Mouse (Mus musculus) thymus, postnatal 36 days (tissue): ENCODE measurements around the gene Gm12248.

Experiments used
- DNase-seq, 2 experiments: peaks; one replicate each; pipeline ENCODE4 v3.0.0; 2022; ENCODE audit warnings: mixed read lengths in 2 of 2

Gm12248 gene

GRCm38 (mm10) chr11:58028981-58029380 is 64.0 kb downstream of the Gm12248 start:
- DNase-seq = no peak

DNA sequence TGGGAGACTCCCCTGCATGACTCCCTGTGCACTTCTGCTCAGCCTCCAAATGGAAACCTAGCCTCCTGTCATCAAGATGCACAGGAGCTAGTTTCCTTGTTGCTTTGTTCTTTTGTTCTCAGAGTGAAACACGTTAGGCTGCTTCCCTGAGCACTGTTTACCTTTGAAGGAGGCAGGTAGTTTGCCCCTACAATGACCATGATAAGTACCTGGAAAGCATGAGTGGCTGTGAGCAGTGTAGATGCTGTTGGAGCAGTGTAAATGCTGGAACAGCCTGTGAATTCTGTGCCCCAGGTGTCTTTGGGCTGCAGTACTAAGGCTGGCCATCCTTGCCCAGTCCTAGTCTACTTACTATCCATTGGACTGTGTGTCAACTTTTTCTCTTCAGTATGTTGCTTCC is 66.1 kb downstream of the Gm12248 start:
- DNase-seq = no peak

GRCm38 (mm10) chr11:58026337-58026736 is 66.6 kb downstream of the Gm12248 start:
- DNase-seq = no peak

GRCm38 (mm10) chr11:58025881-58026280 is 67.1 kb downstream of the Gm12248 start:
- no peak for DNase-seq

DNA sequence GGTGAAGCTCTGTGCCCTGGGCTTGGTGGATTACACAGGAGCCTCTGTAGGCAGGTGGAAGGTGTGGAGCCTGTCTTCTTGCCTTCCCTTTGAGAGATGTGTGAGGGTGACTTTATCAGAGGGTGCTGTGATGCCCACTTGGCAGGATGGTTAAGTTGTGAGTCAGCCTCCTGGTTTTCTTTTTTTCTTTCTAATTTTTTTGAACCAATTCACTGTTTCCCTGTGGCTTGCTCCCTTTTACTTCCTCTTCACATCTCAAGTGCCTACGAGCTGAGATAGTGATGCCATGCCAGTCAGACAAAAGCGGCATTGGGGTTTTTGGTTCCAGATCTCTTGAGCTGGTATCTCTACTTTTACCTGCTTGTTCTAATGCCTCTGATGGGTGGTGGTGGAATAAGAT is 68.3 kb downstream of the Gm12248 start:
- no peak for DNase-seq

- no peak for DNase-seq
Observed at GRCm38 (mm10) chr11:58024271-58024670, 68.7 kb downstream of the Gm12248 start.

DNA sequence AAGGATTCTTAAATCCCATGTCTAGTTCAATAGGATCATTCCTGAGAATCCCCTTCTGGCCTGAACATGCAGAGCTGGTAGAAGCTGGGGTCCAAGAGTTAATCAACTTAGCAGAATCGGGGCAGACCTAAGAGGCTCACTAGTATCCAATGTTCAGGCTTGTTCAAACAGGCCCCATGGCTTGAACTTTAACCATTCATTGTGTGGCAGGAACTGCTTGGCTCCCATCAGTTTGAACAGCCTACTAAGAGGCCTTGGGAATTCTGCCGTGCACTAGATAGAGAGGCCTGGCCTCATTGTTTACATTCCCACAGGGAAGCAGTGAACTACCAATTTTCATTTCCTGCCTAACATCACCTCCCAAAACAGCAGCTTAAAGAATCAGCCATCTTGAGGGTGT is 71.3 kb downstream of the Gm12248 start:
- no peak for DNase-seq

DNA sequence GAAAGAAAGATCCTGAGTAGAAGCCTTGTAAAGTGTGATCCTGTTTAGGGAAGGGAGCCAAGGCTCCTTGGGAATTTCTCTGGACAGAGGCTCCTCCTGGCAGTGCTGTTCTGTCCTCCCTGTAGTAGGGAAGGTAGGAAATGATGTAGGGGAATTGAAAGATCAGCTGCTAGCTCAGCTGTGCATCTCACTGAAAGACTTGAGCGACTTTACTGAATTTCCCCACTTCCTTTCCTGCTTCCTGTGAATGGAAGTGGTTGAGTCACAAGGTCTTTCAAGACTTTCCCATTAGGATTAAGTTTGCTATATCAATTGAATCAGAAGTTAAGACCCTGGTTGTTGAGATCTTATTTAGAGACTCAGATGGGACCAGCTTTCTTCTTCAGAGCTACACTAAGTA is 71.8 kb downstream of the Gm12248 start:
- no peak for DNase-seq

GRCm38 (mm10) chr11:58018701-58019100 is 74.2 kb downstream of the Gm12248 start:
- DNase-seq = peak in 1 of 2 experiments; percentile 36

GRCm38 (mm10) chr11:58018287-58018686 is 74.6 kb downstream of the Gm12248 start:
- DNase-seq = no peak

DNA sequence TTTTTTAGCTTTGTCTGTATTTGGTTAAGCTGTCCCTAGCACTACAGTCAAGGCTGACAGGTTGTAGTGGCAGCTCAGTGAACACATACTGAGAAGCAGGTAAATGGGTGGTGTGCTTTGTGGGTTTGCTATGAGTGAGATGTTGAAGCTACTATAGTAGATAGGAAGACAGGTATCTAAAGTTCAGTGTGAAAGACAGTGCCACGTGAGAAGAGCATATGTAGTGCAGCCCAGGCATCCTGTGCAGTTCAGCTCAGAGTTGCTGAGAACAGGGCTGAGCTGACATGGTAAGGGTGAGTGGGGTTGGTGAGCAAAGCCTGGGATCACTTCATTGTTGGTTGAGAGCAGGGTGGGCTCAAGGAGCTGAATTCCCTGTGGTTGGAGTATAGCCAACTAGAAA is 75.5 kb downstream of the Gm12248 start:
- no peak for DNase-seq

DNA sequence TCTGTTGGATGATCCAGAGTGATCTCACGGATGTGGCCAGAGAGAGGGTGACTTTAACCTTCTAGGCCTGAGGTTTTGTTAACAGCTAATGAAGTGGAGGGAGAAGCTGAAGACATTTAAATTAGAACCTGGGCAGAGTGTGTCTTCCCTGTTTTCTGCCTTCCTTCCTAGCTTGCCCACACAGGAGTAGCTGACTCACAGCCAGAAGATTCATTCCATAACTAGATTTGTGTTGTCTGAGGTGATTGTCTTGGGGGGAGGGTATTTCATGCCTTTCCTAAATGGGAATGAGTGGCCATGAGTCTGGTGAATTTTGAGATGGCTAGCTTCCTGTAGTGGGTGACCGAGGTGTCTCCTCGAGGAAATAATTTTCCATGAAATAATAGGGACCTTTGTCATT is 76.6 kb downstream of the Gm12248 start:
- no peak for DNase-seq

- no peak for DNase-seq
Observed at GRCm38 (mm10) chr11:58015339-58015738, 77.6 kb downstream of the Gm12248 start.

DNA sequence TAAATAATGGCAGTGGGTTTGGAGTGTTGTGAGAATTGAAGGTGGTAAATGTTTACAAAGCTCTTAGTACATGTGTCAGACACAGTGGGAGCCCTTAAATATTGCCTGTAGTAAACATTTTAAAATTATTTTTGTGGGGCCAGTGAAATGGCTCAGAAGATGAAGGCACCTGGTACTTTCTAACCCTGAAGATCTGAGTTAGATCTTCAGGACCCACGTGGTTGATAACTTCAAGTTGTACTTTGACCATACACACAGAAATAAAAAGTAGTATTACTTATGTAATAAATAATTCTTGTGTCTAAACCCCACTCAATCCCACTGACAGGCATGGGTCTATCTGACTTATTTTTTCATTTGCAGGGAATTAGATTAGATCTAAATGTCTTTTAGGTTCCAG is 78.3 kb downstream of the Gm12248 start:
- DNase-seq = no peak
